Mouse (Mus musculus) testis, adult 2 months (tissue): ENCODE results near the gene Nrip3.

Experiments
- CTCF ChIP-seq: fragments of 200-500 bp; IDR thresholded peaks from 2 replicates; pipeline ENCODE4 v1.5.1; 2012; ENCODE audit warnings: low read depth, mild to moderate bottlenecking, inconsistent platforms, low read length, moderate library complexity; ENCODE audit not compliant: control insufficient read depth, insufficient read depth, insufficient replicate concordance
- POLR2A ChIP-seq: fragments of 200-500 bp; IDR thresholded peaks from 2 replicates; pipeline ENCODE4 v1.6.1; 2012; ENCODE audit warnings: low read depth, mild to moderate bottlenecking, inconsistent platforms, low read length, moderate library complexity; ENCODE audit not compliant: control insufficient read depth

- TF ChIP-seq CTCF: no peak
- no peak for TF ChIP-seq POLR2A
Observed at GRCm38 (mm10) chr7:109790818-109791217, 9.0 kb upstream of the Nrip3 start.
